Mouse (Mus musculus) myocyte (in vitro differentiated cells): ENCODE measurements around the gene Pramel6. TPM values are rescaled to one million over a fixed set of nuclear protein-coding genes. Genes with fewer than 3 reads are reported as not detected.
"Not testable (repeated sequence)": the region's sequence is repeated elsewhere in the genome, so short reads cannot be mapped to it uniquely, and the experiment has no call there.

Experiments used
- H3K27me3 ChIP-seq: one replicate; pipeline ENCODE4 v1.6.1; 2011; ENCODE audit not compliant: control insufficient read depth, insufficient read depth, insufficient read length
- H3K36me3 ChIP-seq: one replicate; pipeline ENCODE4 v1.6.1; 2011; ENCODE audit not compliant: control insufficient read depth, insufficient read depth
- H3K4me2 ChIP-seq: one replicate; pipeline ENCODE4 v1.6.1; 2011; ENCODE audit warnings: low read depth, control low read depth
- H3K4me3 ChIP-seq: one replicate; pipeline ENCODE4 v1.5.1; 2011; ENCODE audit warnings: mild to moderate bottlenecking, control low read depth, moderate library complexity
- H3K79me2 ChIP-seq: one replicate; pipeline ENCODE4 v1.6.1; 2011; ENCODE audit not compliant: control insufficient read depth, insufficient read depth
- H3ac ChIP-seq: one replicate; pipeline ENCODE4 v1.6.1; 2011; ENCODE audit not compliant: control insufficient read depth, insufficient read length
- CEBPB ChIP-seq: IDR thresholded peaks from 2 replicates; pipeline ENCODE4 v1.6.1; 2011; ENCODE audit warnings: mild to moderate bottlenecking, moderate library complexity; ENCODE audit not compliant: poor library complexity, insufficient read depth, severe bottlenecking
- E2F4 ChIP-seq: IDR thresholded peaks from one replicate; pipeline ENCODE4 v1.6.1; 2011; ENCODE audit warnings: mild to moderate bottlenecking, control low read depth, moderate library complexity; ENCODE audit not compliant: insufficient read depth
- MAX ChIP-seq: IDR thresholded peaks from one replicate; pipeline ENCODE4 v1.6.1; 2011; ENCODE audit warnings: low read depth, mild to moderate bottlenecking, control low read depth
- MYOD1 ChIP-seq, 3 experiments: IDR thresholded peaks; one replicate each; pipeline ENCODE4 v1.6.1; 2011; ENCODE audit warnings: control low read depth in 2 of 3, low read depth in 2 of 3, mild to moderate bottlenecking in 2 of 3, moderate library complexity in 1 of 3; ENCODE audit not compliant: insufficient read length in 2 of 3, control insufficient read depth in 1 of 3
- MYOG ChIP-seq, 3 experiments: IDR thresholded peaks; one replicate each; pipeline ENCODE4 v1.6.1; 2011; ENCODE audit warnings: control low read depth in 2 of 3, low read depth in 2 of 3, mild to moderate bottlenecking in 2 of 3; ENCODE audit not compliant: insufficient read length in 2 of 3, control insufficient read depth in 1 of 3, insufficient read depth in 1 of 3
- POLR2A ChIP-seq: IDR thresholded peaks from one replicate; pipeline ENCODE4 v1.6.1; 2011; ENCODE audit warnings: low read depth, mild to moderate bottlenecking, control low read depth, moderate library complexity; ENCODE audit not compliant: insufficient read length
- POLR2AphosphoS2 ChIP-seq: IDR thresholded peaks from one replicate; pipeline ENCODE4 v1.6.1; 2011; ENCODE audit warnings: low read depth, control low read depth; ENCODE audit not compliant: insufficient read length
- REST ChIP-seq: IDR thresholded peaks from one replicate; pipeline ENCODE4 v1.6.1; 2011; ENCODE audit warnings: mild to moderate bottlenecking, control low read depth, moderate library complexity; ENCODE audit not compliant: insufficient read depth, insufficient read length
- SRF ChIP-seq: IDR thresholded peaks from one replicate; pipeline ENCODE4 v1.6.1; 2011; ENCODE audit warnings: low read depth; ENCODE audit not compliant: control insufficient read depth, insufficient read length
- TCF12 ChIP-seq: IDR thresholded peaks from one replicate; pipeline ENCODE4 v1.6.1; 2011; ENCODE audit warnings: mild to moderate bottlenecking, control low read depth; ENCODE audit not compliant: poor library complexity, insufficient read depth, severe bottlenecking
- TCF3 ChIP-seq: IDR thresholded peaks from one replicate; pipeline ENCODE4 v1.6.1; 2011; ENCODE audit warnings: low read depth, control low read depth; ENCODE audit not compliant: insufficient read length
- USF1 ChIP-seq: IDR thresholded peaks from one replicate; pipeline ENCODE4 v1.6.1; 2011; ENCODE audit warnings: low read depth, mild to moderate bottlenecking, control low read depth, moderate library complexity
- polyA plus RNA-seq: library from polyadenylated mRNA; unstranded; fragments of >200 nt; fragmentation: generic; extraction: Trizol; gene quantifications from one replicate; pipeline ENCODE4 v1.2.1, GENCODE M21; 2012; ENCODE audit warnings: missing spikeins

Gene Pramel6
- polyA plus RNA-seq, 1 experiment = not detected

- H3ac ChIP-seq = no peak overlapping the region
- no peaks in the 10 kb centered on the region for H3K36me3 ChIP-seq
- TF ChIP-seq REST (no peak), USF1 (no peak), TCF12 (no peak), POLR2AphosphoS2 (no peak), POLR2A (no peak), CEBPB (no peak), TCF3 (no peak), E2F4 (no peak), MAX (no peak), MYOD1 (IDR thresholded peaks at IDR 0.05; ENCODE audit: control insufficient read depth in 1 of 3, insufficient read length in 2 of 3, low read depth in 2 of 3) (no peak), SRF (no peak), MYOG (IDR thresholded peaks at IDR 0.05; ENCODE audit: control insufficient read depth in 1 of 3, insufficient read depth in 1 of 3, insufficient read length in 2 of 3, low read depth in 2 of 3) (no peak)
- H3K27me3 ChIP-seq = no peaks in the 10 kb centered on the region
- no peak overlapping the region for H3K4me3 ChIP-seq
- H3K79me2 ChIP-seq = no peaks in the 10 kb centered on the region
- H3K4me2 ChIP-seq = no peak overlapping the region
Measured at GRCm38 (mm10) chr2:87515046-87515445, 8.7 kb downstream of the Pramel6 start.

GRCm38 (mm10) chr2:87515457-87516060 is 9.2 kb downstream of the Pramel6 start:
- Histone ChIP-seq H3K79me2 (no peaks in the 10 kb centered on the region), H3ac (no peak overlapping the region), H3K4me3 (no peak overlapping the region), H3K4me2 (no peak overlapping the region), H3K27me3 (no peaks in the 10 kb centered on the region), H3K36me3 (no peaks in the 10 kb centered on the region)
- TF ChIP-seq MYOG (IDR thresholded peaks at IDR 0.05; ENCODE audit: control insufficient read depth in 1 of 3, insufficient read depth in 1 of 3, insufficient read length in 2 of 3, low read depth in 2 of 3) = no peak
- TF ChIP-seq MAX = no peak
- TF ChIP-seq POLR2AphosphoS2 = no peak
- TF ChIP-seq SRF = no peak
- TF ChIP-seq CEBPB = no peak
- TF ChIP-seq MYOD1 (IDR thresholded peaks at IDR 0.05; ENCODE audit: control insufficient read depth in 1 of 3, insufficient read length in 2 of 3, low read depth in 2 of 3) = no peak
- no peak for TF ChIP-seq E2F4
- no peak for TF ChIP-seq USF1
- TF ChIP-seq TCF12 = no peak
- TF ChIP-seq POLR2A = no peak
- no peak for TF ChIP-seq TCF3
- TF ChIP-seq REST = no peak

- H3K27me3 ChIP-seq = no peaks in the 10 kb centered on the region
- no peak overlapping the region for H3K4me3 ChIP-seq
- H3K36me3 ChIP-seq = no peaks in the 10 kb centered on the region
- TF ChIP-seq POLR2AphosphoS2 (no peak), CEBPB (no peak), TCF3 (no peak), REST (no peak), USF1 (no peak), MYOD1 (IDR thresholded peaks at IDR 0.05; ENCODE audit: control insufficient read depth in 1 of 3, insufficient read length in 2 of 3, low read depth in 2 of 3) (no peak), MYOG (IDR thresholded peaks at IDR 0.05; ENCODE audit: control insufficient read depth in 1 of 3, insufficient read depth in 1 of 3, insufficient read length in 2 of 3, low read depth in 2 of 3) (no peak), MAX (no peak), SRF (no peak), E2F4 (no peak), TCF12 (no peak), POLR2A (no peak)
- no peaks in the 10 kb centered on the region for H3K79me2 ChIP-seq
- no peak overlapping the region for H3ac ChIP-seq
- H3K4me2 ChIP-seq = no peak overlapping the region
Measured at GRCm38 (mm10) chr2:87516581-87516980, 10.2 kb downstream of the Pramel6 start.

- H3K4me2 ChIP-seq = no peak overlapping the region
- no peak for TF ChIP-seq POLR2A
- no peaks in the 10 kb centered on the region for H3K79me2 ChIP-seq
Measured at GRCm38 (mm10) chr2:87520651-87521050, 14.3 kb downstream of the Pramel6 start.

GRCm38 (mm10) chr2:87525899-87526616 is 19.7 kb downstream of the Pramel6 start:
- H3K79me2 ChIP-seq, H3K27me3 ChIP-seq, H3K36me3 ChIP-seq, H3K4me3 ChIP-seq, H3K4me2 ChIP-seq, H3ac ChIP-seq: not testable (repeated sequence)

More at GRCm38 (mm10) chr2:87520651-87521050, 14.3 kb downstream of the Pramel6 start:
- Histone ChIP-seq H3ac (no peak overlapping the region), H3K27me3 (no peaks in the 10 kb centered on the region), H3K36me3 (no peaks in the 10 kb centered on the region), H3K4me3 (no peak overlapping the region)
